Mouse (Mus musculus) hematopoietic multipotent progenitor cell, adult 10-12 weeks (in vitro differentiated cells): ENCODE data around the gene Znrf1. TPM values are rescaled to one million over a fixed set of nuclear protein-coding genes. Genes with fewer than 3 reads are reported as not detected.

ENCODE experiments used
- polyA plus RNA-seq: library from polyadenylated mRNA; stranded (reverse); fragments of >175 nt; gene quantifications from 2 replicates; pipeline ENCODE4 v1.2.3, GENCODE M21; 2012; ENCODE audit warnings: low replicate concordance

The Znrf1 gene
- polyA plus RNA-seq = 71.3 and 107 TPM in 2 replicates

GRCm38 (mm10) chr8:111536031-111536977, at the start of gene Znrf1:
Gene Znrf1 (plus strand): TSS chr8:111536097.

GRCm38 (mm10) chr8:111521713-111522429, 14.0 kb upstream of the Znrf1 start, which contains the start of gene Wdr59:
Gene Wdr59 (minus strand): TSS chr8:111522092.

GRCm38 (mm10) chr8:111630105-111630521, 94.2 kb downstream of the Znrf1 start, which contains the start of gene Ldhd:
Gene Ldhd (minus strand): TSS chr8:111630374.

GRCm38 (mm10) chr8:111643264-111644141, 107.6 kb downstream of the Znrf1 start, which contains the start of gene Zfp1:
Gene Zfp1 (plus strand): TSS chr8:111643401.

Other genes with a start within 250 kb of the Znrf1 start
- gene Rfwd3, start 235.9 kb upstream of the Znrf1 start, polyA plus RNA-seq = 2.0 and 3.8 TPM in 2 replicates
- gene Mlkl, start 197.9 kb upstream of the Znrf1 start, polyA plus RNA-seq = 0.63 and 1.4 TPM in 2 replicates
- gene Fa2h, start 142.3 kb upstream of the Znrf1 start, polyA plus RNA-seq = not detected in 2 replicates
- 1.4 and 3.5 TPM in 2 replicates for gene Wdr59, start 14.0 kb upstream of the Znrf1 start, polyA plus RNA-seq
- gene Ldhd, start 94.3 kb downstream of the Znrf1 start, polyA plus RNA-seq = 0.63 and 1.2 TPM in 2 replicates
- 8.9 and 9.8 TPM in 2 replicates for gene Zfp1, start 107.3 kb downstream of the Znrf1 start, polyA plus RNA-seq
- 0.65 and 3.8 TPM in 2 replicates for gene Ctrb1, start 154.9 kb downstream of the Znrf1 start, polyA plus RNA-seq
- gene Bcar1, start 207.7 kb downstream of the Znrf1 start, polyA plus RNA-seq = 1.0 and 2.4 TPM in 2 replicates